Mouse (Mus musculus): Measurements from ENCODE around the gene Pxk.

Gene Pxk

GRCm38 (mm10) chr14:8097978-8098686 is at the start of gene Pxk:
Pxk (plus strand) TSS chr14:8098211.
- DNase-seq = peak; percentile 92

- DNase-seq = no peak
Measured at GRCm38 (mm10) chr14:8049334-8049733, 48.7 kb upstream of the Pxk start.

- no peak for DNase-seq
Measured at GRCm38 (mm10) chr14:8051869-8052268, 46.1 kb upstream of the Pxk start.

GRCm38 (mm10) chr14:8052661-8053060 is 45.4 kb upstream of the Pxk start:
- DNase-seq = no peak

GRCm38 (mm10) chr14:8054310-8055102 is 43.5 kb upstream of the Pxk start:
- peak; percentile 2 for DNase-seq

- DNase-seq = no peak
Measured at GRCm38 (mm10) chr14:8056076-8056475, 41.9 kb upstream of the Pxk start.

- DNase-seq = no peak
Measured at GRCm38 (mm10) chr14:8059938-8060337, 38.1 kb upstream of the Pxk start.

GRCm38 (mm10) chr14:8062076-8062475 is 35.9 kb upstream of the Pxk start:
- no peak for DNase-seq

GRCm38 (mm10) chr14:8062537-8063301 is 35.3 kb upstream of the Pxk start:
- no peak for DNase-seq

- no peak for DNase-seq
Measured at GRCm38 (mm10) chr14:8063835-8064785, 33.9 kb upstream of the Pxk start.

GRCm38 (mm10) chr14:8080165-8080679 is 17.8 kb upstream of the Pxk start, which contains the start of gene Rpp14:
Rpp14 (plus strand) TSS chr14:8080367.
- peak; percentile 97 for DNase-seq

GRCm38 (mm10) chr14:8080718-8081117 is 17.3 kb upstream of the Pxk start:
- DNase-seq = peak; percentile 28

GRCm38 (mm10) chr14:8082949-8083348 is 15.1 kb upstream of the Pxk start:
- no peak for DNase-seq

GRCm38 (mm10) chr14:8089016-8089415 is 9.0 kb upstream of the Pxk start:
- no peak for DNase-seq

- DNase-seq = no peak
Measured at GRCm38 (mm10) chr14:8092573-8092972, 5.4 kb upstream of the Pxk start.

GRCm38 (mm10) chr14:8093427-8093826 is 4.6 kb upstream of the Pxk start:
- no peak for DNase-seq

- no peak for DNase-seq
Measured at GRCm38 (mm10) chr14:8094931-8095561, 3.0 kb upstream of the Pxk start.

GRCm38 (mm10) chr14:8095562-8095950 is 2.5 kb upstream of the Pxk start:
- DNase-seq = peak; percentile 51

- no peak for DNase-seq
Measured at GRCm38 (mm10) chr14:8098687-8098995, 630 bp downstream of the Pxk start.

GRCm38 (mm10) chr14:8099561-8100021 is 1.6 kb downstream of the Pxk start:
- peak; percentile 17 for DNase-seq

GRCm38 (mm10) chr14:8101886-8102285 is 3.9 kb downstream of the Pxk start:
- no peak for DNase-seq

- no peak for DNase-seq
Measured at GRCm38 (mm10) chr14:8102676-8103075, 4.7 kb downstream of the Pxk start.

All from lung, postnatal 14 days (tissue).